Mouse (Mus musculus) embryonic facial prominence, embryonic 12.5 days (tissue): Measurements from ENCODE around the gene Cdhr5. TPM values are rescaled to one million over a fixed set of nuclear protein-coding genes. Genes with fewer than 3 reads are reported as not detected.

ENCODE experiments used
- ATAC-seq: fragments of 200-750 bp; cut with Nextera tagmentation; 2 replicates; pipeline ENCODE4 v1.8.0; 2017; ENCODE audit not compliant: insufficient number of reproducible peaks, insufficient read depth, low FRiP score, low TSS enrichment
- H3K27ac ChIP-seq: fragments of 300-500 bp; sonication (generic); 2 replicates; pipeline ENCODE4 v1.5.1; 2016; ENCODE audit warnings: mild to moderate bottlenecking
- H3K27me3 ChIP-seq: fragments of 300-500 bp; sonication (generic); 2 replicates; pipeline ENCODE4 v1.6.1; 2016; ENCODE audit warnings: mild to moderate bottlenecking, moderate library complexity
- H3K36me3 ChIP-seq: fragments of 300-500 bp; sonication (generic); 2 replicates; pipeline ENCODE4 v1.6.1; 2016; ENCODE audit warnings: mild to moderate bottlenecking
- H3K4me1 ChIP-seq: fragments of 300-500 bp; sonication (generic); 2 replicates; pipeline ENCODE4 v1.6.1; 2016
- H3K4me2 ChIP-seq: fragments of 300-500 bp; sonication (generic); replicated peaks from 2 replicates; pipeline ENCODE4 v1.6.1; 2016; ENCODE audit warnings: mild to moderate bottlenecking, moderate library complexity
- H3K4me3 ChIP-seq: fragments of 300-500 bp; sonication (generic); 2 replicates; pipeline ENCODE4 v1.5.1; 2016; ENCODE audit warnings: mild to moderate bottlenecking
- H3K9ac ChIP-seq: fragments of 300-500 bp; sonication (generic); 2 replicates; pipeline ENCODE4 v1.6.1; 2016; ENCODE audit warnings: mild to moderate bottlenecking, moderate library complexity
- H3K9me3 ChIP-seq: fragments of 300-500 bp; sonication (generic); 2 replicates; pipeline ENCODE4 v1.6.1; 2016; ENCODE audit warnings: mild to moderate bottlenecking, moderate library complexity
- WGBS: fragments of 180-500 bp; shearing (Covaris S2); methylation state at CpG from one replicate; pipeline ENCODE4 v1.1.7; 2016; 5-methylcytosine and 5-hydroxymethylcytosine counted together
- polyA plus RNA-seq: library from polyadenylated mRNA; unstranded; fragments of >200 nt; fragmentation: Nextera tagmentation; extraction: Ambion mirVana; gene quantifications from 2 replicates; pipeline ENCODE4 v1.2.1, GENCODE M21; 2016

Gene Cdhr5
- not detected in 2 replicates for polyA plus RNA-seq

DNA sequence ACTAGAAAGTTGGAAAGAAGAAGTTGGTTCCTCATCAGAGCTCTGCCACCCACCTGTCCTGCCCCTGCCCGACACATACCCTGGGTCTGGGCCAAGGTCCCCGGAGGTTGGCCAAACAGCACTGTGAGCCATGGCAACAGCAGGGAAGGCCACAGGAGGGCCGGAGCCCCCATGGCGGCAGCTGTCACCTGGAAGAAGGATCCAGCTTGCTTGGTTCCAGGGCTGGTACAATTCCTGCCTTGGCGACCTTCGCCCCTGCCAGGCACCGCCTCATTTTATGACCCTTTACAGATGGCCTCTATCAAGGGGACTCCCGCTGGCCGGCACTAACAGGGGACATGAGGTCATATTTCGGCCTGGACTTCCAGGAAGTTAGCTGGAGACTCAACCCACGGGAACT lies at the start of gene Cdhr5:
TSS of gene Cdhr5 (minus strand) at position 241 of the 400 bp plus-strand sequence.
- H3K27ac ChIP-seq = no peak within 1 kb of the TSS
- H3K27me3 ChIP-seq = 0 out of 2 replicates have a peak, but pooled peaks cover 11% of the 10 kb centered on the region
- no peak within 1 kb of the TSS for H3K4me2 ChIP-seq
- 0 out of 2 replicates have a peak, but pooled peaks cover 6% of the 10 kb centered on the region for H3K4me1 ChIP-seq
- H3K4me3 ChIP-seq = no peak within 1 kb of the TSS
- no peaks in the 10 kb centered on the region for H3K9me3 ChIP-seq
- no peak for ATAC-seq
- H3K9ac ChIP-seq = no peak within 1 kb of the TSS
- WGBS = 64% methylated on average over 11 of the region's 11 CpGs
- no peaks in the 10 kb centered on the region for H3K36me3 ChIP-seq

DNA sequence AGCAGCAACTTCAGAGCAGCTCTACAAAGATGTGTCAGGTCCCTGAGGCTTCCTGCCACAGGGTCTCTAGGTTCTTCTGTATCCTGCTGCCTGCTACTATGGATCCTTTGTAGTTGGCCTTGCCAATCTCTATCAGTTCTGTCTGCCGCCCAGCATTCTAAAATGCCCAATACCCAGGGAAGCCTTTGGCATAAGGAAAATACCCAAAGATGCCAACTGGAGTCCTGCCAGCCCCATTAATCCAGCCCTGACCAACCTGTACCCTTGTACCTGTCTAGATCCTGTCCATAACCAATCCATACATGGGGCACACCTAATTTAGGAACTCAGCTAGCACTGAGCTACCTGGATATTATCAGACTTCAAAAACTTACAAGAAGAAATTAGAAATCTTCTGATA lies 48.1 kb upstream of the Cdhr5 start:
- no peak overlapping the region for H3K4me2 ChIP-seq
- no peaks in the 10 kb centered on the region for H3K9me3 ChIP-seq
- H3K4me3 ChIP-seq = no peak overlapping the region
- WGBS = 97% methylated on average over 1 of the region's 1 CpGs
- no peak for ATAC-seq
- H3K27ac ChIP-seq = no peak overlapping the region
- H3K9ac ChIP-seq = 0 out of 2 replicates have a peak overlapping the region, but pooled peaks have one; percentile 44
- peaks cover 44% of the 10 kb centered on the region for H3K36me3 ChIP-seq
- no peaks in the 10 kb centered on the region for H3K27me3 ChIP-seq
- peaks cover 26% of the 10 kb centered on the region for H3K4me1 ChIP-seq

DNA sequence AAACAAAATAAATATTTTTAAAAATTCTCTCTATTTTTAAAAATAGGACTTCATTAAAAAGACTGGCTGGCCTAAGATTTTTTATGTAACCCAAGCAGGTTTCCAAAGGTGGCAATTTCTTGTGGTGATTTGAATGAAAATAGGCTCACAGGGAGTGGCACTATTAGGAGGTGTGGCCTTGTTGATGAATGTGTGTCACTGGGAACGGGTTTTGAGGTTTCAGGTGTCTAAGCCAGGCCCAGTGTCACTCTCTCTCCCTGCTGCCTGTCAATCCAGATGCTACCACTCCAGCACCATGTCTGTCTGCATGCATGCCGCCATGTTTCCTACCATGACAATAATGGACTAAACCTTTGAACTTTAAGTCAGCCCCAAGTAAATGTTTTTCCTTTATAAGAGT lies 42.9 kb upstream of the Cdhr5 start:
- Histone ChIP-seq H3K9ac (no peak overlapping the region), H3K27me3 (no peaks in the 10 kb centered on the region), H3K4me1 (no peaks in the 10 kb centered on the region), H3K9me3 (no peaks in the 10 kb centered on the region), H3K27ac (no peak overlapping the region), H3K4me2 (no peak overlapping the region), H3K4me3 (no peak overlapping the region), H3K36me3 (peaks cover 89% of the 10 kb centered on the region)
- WGBS = 74% methylated on average over 2 of the region's 2 CpGs
- ATAC-seq = no peak

DNA sequence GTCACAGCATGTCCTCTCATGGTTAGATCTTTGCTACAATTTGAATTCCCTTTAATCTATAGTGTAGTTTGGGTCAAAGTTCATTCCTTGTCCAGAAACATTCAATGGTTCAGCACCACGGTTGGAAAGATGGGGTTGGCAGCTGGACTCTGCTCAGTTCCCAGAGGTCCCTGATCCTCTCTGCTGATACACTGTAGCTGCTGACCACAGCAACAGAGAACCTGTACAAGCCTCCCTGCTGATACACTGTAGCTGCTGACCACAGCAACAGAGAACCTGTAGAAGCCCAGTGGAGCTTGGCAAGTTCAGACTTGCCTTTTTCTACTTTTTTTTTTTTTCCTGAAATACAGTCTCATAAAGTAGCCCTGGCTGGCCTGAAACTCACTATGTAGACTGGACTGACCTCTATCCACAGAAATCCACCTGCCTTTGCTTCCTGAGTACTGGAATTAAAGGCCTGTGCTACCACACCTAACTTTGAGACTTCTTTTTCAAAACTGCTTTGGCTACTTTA lies 41.1 kb upstream of the Cdhr5 start:
- Histone ChIP-seq H3K4me2 (no peak overlapping the region), H3K9me3 (no peaks in the 10 kb centered on the region), H3K4me1 (no peaks in the 10 kb centered on the region), H3K27me3 (no peaks in the 10 kb centered on the region), H3K4me3 (no peak overlapping the region), H3K36me3 (peaks cover 87% of the 10 kb centered on the region), H3K27ac (no peak overlapping the region), H3K9ac (no peak overlapping the region)
- no peak for ATAC-seq
- 76% methylated on average over 1 of the region's 1 CpGs for WGBS

DNA sequence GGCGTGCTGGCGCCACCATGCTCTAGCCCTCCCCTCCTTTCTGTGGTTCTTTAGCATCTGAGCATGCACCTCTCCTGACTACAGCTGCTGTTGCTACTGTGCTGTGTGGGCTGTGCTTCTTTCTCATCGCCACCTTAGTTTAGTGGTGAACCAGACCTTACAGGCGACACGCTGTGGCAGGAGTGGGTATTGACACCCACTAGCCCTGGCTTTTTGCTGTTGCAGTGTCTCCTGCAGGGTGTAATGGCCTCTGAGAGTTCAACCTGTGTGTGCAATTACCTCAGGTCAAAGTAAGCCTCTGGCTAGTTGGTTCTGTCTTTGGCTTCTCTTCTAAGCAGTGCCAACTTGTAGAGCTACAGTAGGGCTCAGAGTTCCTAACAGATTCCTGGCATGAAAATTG lies 39.4 kb upstream of the Cdhr5 start:
- Histone ChIP-seq H3K27ac (no peak overlapping the region), H3K9ac (no peak overlapping the region), H3K4me1 (no peaks in the 10 kb centered on the region), H3K9me3 (no peaks in the 10 kb centered on the region), H3K36me3 (peaks cover 87% of the 10 kb centered on the region), H3K27me3 (no peaks in the 10 kb centered on the region), H3K4me2 (no peak overlapping the region), H3K4me3 (no peak overlapping the region)
- no peak for ATAC-seq
- 79% methylated on average over 5 of the region's 5 CpGs for WGBS

DNA sequence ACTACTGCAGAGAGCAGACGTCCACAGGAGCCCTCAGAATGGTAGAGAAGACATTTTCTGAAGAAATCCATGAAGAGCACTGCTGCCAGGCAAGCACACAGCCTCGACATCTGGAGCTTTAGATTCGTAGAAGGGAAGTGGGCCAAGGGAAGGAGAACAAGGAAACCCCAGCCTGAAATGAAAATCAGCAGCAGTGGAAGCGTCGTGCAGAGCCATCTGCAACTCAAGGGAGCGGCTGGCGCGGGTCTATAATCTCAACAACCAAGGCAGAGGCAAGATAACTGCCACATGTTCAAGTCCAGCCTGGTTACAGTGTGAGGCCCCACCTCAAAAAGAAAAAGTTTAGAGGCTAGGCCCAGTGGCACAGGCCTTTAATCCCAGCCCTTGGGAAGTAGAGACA lies 38.5 kb upstream of the Cdhr5 start:
- no peak overlapping the region for H3K9ac ChIP-seq
- no peaks in the 10 kb centered on the region for H3K27me3 ChIP-seq
- H3K4me3 ChIP-seq = no peak overlapping the region
- no peak overlapping the region for H3K4me2 ChIP-seq
- H3K4me1 ChIP-seq = no peaks in the 10 kb centered on the region
- ATAC-seq = no peak
- no peaks in the 10 kb centered on the region for H3K9me3 ChIP-seq
- peaks cover 87% of the 10 kb centered on the region for H3K36me3 ChIP-seq
- WGBS = 88% methylated on average over 8 of the region's 8 CpGs
- no peak overlapping the region for H3K27ac ChIP-seq

DNA sequence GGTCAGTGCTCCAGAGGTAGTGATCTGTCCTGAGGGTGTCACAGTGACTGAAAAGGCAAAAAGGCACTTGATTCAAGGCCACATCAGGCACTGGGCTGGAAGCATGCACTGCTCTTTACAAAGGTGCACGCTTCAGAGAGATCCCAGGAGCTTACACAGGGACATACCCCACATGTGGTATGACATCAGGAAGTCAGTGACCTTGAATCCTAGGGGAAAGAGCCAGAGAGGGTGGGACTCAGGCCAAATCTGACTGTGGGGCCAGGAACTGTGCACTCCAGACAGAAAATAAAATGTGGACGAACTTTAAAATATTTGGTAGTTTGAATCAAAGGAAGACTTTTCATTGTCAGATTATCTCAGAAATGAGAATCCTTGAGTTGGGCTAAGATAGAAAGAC lies 37.8 kb upstream of the Cdhr5 start:
- Histone ChIP-seq H3K27ac (no peak overlapping the region), H3K4me1 (no peaks in the 10 kb centered on the region), H3K9me3 (no peaks in the 10 kb centered on the region), H3K27me3 (no peaks in the 10 kb centered on the region), H3K9ac (no peak overlapping the region), H3K4me3 (no peak overlapping the region), H3K36me3 (peaks cover 90% of the 10 kb centered on the region), H3K4me2 (no peak overlapping the region)
- ATAC-seq = no peak
- 92% methylated on average over 2 of the region's 2 CpGs for WGBS

DNA sequence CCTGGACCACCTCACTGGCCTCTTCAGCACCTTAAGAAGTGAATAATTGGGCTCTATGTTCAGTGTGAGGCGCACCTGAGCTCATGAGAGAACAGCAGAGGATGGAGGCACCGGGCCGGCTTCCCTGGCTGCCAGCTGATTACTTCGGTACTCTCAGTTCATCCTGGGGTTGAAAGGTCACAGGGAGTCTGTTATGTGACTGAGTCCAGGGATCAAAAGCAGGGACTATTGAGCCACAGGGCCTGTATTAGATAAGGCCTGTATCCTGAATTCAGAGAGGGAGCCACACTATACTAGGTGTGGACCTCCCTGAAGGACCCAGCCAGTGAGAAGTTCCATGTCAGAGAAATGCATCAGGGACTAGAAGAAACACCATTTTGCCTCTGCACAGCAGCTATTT lies 28.0 kb upstream of the Cdhr5 start:
- no peaks in the 10 kb centered on the region for H3K27me3 ChIP-seq
- no peaks in the 10 kb centered on the region for H3K9me3 ChIP-seq
- H3K4me2 ChIP-seq = no peak overlapping the region
- H3K36me3 ChIP-seq = peaks cover 91% of the 10 kb centered on the region
- H3K9ac ChIP-seq = no peak overlapping the region
- ATAC-seq = no peak
- no peaks in the 10 kb centered on the region for H3K4me1 ChIP-seq
- no peak overlapping the region for H3K27ac ChIP-seq
- 87% methylated on average over 4 of the region's 4 CpGs for whole genome bisulfite sequencing
- H3K4me3 ChIP-seq = no peak overlapping the region

DNA sequence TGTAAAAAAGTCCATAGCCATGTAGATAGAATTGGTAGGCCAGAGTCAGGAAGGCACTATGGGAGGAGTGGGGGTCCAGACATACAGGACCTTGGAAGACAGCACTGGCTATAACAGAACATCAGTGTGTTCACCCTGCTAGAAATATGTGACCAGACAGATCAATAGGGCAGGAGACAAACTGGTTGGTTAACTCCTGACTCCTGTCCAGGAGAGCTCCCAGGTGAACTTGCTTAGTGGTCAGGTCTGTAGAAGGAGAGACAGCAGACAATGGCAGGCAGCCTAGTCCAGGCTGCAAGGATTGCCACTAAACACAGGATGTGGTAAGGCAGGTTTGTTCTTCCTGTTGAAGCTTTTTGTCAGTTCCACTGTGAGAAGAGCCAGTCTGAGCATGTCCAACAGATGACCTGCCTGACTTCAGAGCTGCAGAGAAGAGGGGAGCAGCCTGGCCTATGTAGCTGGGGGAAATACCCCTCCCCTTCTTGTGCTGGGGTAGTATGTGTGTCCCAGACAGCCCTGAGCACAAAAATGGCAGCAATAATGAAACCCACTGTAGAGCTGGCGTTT lies 26.2 kb upstream of the Cdhr5 start:
- H3K27me3 ChIP-seq = no peaks in the 10 kb centered on the region
- H3K36me3 ChIP-seq = peaks cover 87% of the 10 kb centered on the region
- ATAC-seq = no peak
- H3K4me2 ChIP-seq = no peak overlapping the region
- WGBS = 65% methylated on average over 1 of the region's 1 CpGs
- no peaks in the 10 kb centered on the region for H3K4me1 ChIP-seq
- H3K27ac ChIP-seq = no peak overlapping the region
- no peak overlapping the region for H3K9ac ChIP-seq
- H3K4me3 ChIP-seq = no peak overlapping the region
- H3K9me3 ChIP-seq = no peaks in the 10 kb centered on the region

DNA sequence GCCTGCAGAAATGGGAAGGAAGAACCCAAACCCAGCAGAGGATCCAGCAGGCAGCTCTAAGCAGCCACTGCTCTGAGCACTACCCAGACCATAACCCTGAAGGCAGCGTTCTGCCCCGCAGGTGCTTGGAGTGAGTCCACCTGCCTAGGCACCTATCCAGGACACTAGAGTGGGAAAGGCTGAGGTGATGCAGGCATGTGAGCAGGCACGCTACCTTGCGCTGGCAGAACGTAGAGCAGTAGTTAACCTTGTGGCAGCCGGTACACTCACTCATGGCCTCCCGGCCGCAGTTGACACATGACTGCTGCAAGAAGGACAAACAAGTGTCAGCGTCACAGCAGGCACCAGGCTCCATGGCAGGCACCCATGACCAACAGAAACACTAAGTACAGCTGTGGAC lies 24.8 kb upstream of the Cdhr5 start:
- no peak overlapping the region for H3K4me3 ChIP-seq
- no peaks in the 10 kb centered on the region for H3K4me1 ChIP-seq
- 94% methylated on average over 9 of the region's 9 CpGs for WGBS
- no peaks in the 10 kb centered on the region for H3K27me3 ChIP-seq
- no peaks in the 10 kb centered on the region for H3K9me3 ChIP-seq
- ATAC-seq = no peak
- H3K27ac ChIP-seq = no peak overlapping the region
- peaks cover 83% of the 10 kb centered on the region for H3K36me3 ChIP-seq
- H3K4me2 ChIP-seq = no peak overlapping the region
- H3K9ac ChIP-seq = no peak overlapping the region

DNA sequence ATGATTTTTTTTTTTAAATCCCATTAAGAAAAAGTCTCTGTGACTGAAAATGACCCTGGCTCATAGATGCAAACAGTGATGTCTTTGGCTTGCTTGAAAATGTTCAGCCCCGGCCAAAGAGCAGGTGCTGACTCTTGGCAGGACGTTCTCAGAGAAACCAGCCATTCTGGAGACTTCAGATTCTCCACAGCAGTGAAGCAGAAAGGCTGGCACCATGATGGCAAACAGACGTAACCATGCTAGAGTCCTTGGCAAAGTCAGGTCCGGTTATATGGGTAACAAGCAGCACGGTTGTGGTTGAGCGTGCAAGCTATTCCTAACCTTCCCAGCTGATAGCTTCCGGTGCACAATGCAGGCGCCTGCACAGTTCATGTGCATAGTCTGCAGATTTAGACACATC lies 22.6 kb upstream of the Cdhr5 start:
- H3K9me3 ChIP-seq = no peaks in the 10 kb centered on the region
- H3K4me1 ChIP-seq = peaks cover 8% of the 10 kb centered on the region
- WGBS = 95% methylated on average over 8 of the region's 8 CpGs
- H3K27ac ChIP-seq = no peak overlapping the region
- H3K4me3 ChIP-seq = no peak overlapping the region
- H3K9ac ChIP-seq = no peak overlapping the region
- H3K36me3 ChIP-seq = peaks cover 61% of the 10 kb centered on the region
- H3K27me3 ChIP-seq = peaks cover 20% of the 10 kb centered on the region
- no peak for ATAC-seq
- H3K4me2 ChIP-seq = no peak overlapping the region

DNA sequence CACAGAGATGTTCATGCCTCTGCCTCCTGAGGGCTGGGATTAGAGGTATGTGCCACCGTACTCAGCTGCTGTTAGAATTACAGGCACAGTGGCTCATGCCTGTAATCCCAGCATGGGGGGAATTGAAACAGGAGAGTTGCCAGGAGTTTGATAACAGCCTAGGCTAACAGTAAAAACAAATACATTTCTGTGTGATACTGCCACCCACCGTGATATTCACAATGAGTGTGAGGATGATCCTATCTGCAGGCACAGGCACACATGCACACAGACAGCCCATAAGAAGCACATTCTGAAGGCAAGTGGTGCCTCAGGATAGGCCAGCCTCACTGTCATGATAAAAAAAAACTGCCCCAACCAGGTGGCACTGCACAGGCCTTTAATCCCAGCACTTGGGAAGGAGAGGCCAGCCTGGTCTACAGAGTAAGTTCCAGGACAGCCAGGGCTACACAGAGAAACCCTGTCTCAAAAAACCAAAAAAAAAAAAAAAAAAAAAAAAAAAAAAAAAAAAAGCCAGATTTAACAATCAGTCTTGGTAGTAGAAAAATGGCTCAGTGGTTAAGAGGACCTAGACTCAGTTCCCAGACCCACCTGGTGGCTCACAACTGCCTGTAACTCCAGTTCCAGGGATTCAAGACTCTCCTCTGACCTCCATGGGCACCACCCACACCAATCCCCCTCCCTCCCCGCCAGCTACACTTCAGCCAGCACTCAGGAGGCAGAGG lies 21.5 kb upstream of the Cdhr5 start:
- WGBS = 87% methylated on average over 3 of the region's 3 CpGs
- H3K27ac ChIP-seq = no peak overlapping the region
- peaks cover 52% of the 10 kb centered on the region for H3K36me3 ChIP-seq
- no peak overlapping the region for H3K4me2 ChIP-seq
- peaks cover 31% of the 10 kb centered on the region for H3K27me3 ChIP-seq
- peaks cover 19% of the 10 kb centered on the region for H3K4me1 ChIP-seq
- no peaks in the 10 kb centered on the region for H3K9me3 ChIP-seq
- no peak overlapping the region for H3K4me3 ChIP-seq
- no peak for ATAC-seq
- no peak overlapping the region for H3K9ac ChIP-seq
